Mouse (Mus musculus) limb, embryonic 15.5 days (tissue): ENCODE results near the gene Trmt44. TPM values are rescaled to one million over a fixed set of nuclear protein-coding genes. Genes with fewer than 3 reads are reported as not detected.
"Not testable (repeated sequence)": the region's sequence is repeated elsewhere in the genome, so short reads cannot be mapped to it uniquely, and the experiment has no call there.

Experiments used
- ATAC-seq: fragments of 200-750 bp; cut with Nextera tagmentation; 2 replicates; pipeline ENCODE4 v1.8.0; 2017; ENCODE audit warnings: low read depth, moderate TSS enrichment; ENCODE audit not compliant: insufficient number of reproducible peaks, low FRiP score, low TSS enrichment
- H3K27ac ChIP-seq: fragments of 300-500 bp; sonication (generic); 2 replicates; pipeline ENCODE4 v1.5.1; 2015; ENCODE audit warnings: moderate library complexity, mild to moderate bottlenecking, inconsistent platforms
- H3K27me3 ChIP-seq: fragments of 300-500 bp; sonication (generic); 2 replicates; pipeline ENCODE4 v1.6.1; 2015; ENCODE audit warnings: inconsistent platforms
- H3K36me3 ChIP-seq: fragments of 300-500 bp; sonication (generic); 2 replicates; pipeline ENCODE4 v1.6.1; 2015; ENCODE audit warnings: inconsistent platforms
- H3K4me1 ChIP-seq: fragments of 300-500 bp; sonication (generic); 2 replicates; pipeline ENCODE4 v1.6.1; 2015; ENCODE audit warnings: inconsistent platforms
- H3K4me2 ChIP-seq: fragments of 300-500 bp; sonication (generic); 2 replicates; pipeline ENCODE4 v1.6.1; 2015; ENCODE audit warnings: mild to moderate bottlenecking, inconsistent platforms
- H3K4me3 ChIP-seq: fragments of 300-500 bp; sonication (generic); 2 replicates; pipeline ENCODE4 v1.5.1; 2015; ENCODE audit warnings: mild to moderate bottlenecking, inconsistent platforms
- H3K9ac ChIP-seq: fragments of 300-500 bp; sonication (generic); 2 replicates; pipeline ENCODE4 v1.6.1; 2015; ENCODE audit warnings: inconsistent platforms
- H3K9me3 ChIP-seq: fragments of 300-500 bp; sonication (generic); 2 replicates; pipeline ENCODE4 v1.6.1; 2016; ENCODE audit warnings: inconsistent platforms
- WGBS: fragments of 180-500 bp; shearing (Covaris S2); methylation state at CpG from one replicate; pipeline ENCODE4 v1.1.7; 2015; 5-methylcytosine and 5-hydroxymethylcytosine counted together
- polyA plus RNA-seq: library from polyadenylated mRNA; unstranded; fragments of >200 nt; fragmentation: Nextera tagmentation; extraction: Ambion mirVana; gene quantifications from 2 replicates; pipeline ENCODE4 v1.2.1, GENCODE M21; 2015

Trmt44 gene
- polyA plus RNA-seq, 1 experiment from 2014 or later: 9.1 TPM

GRCm38 (mm10) chr5:35606800-35607199 lies 31.9 kb upstream of the Trmt44 start:
- H3K27me3 ChIP-seq: no peaks in the 10 kb centered on the region
- no peaks in the 10 kb centered on the region for H3K9me3 ChIP-seq
- H3K9ac ChIP-seq: no peak overlapping the region
- no peak overlapping the region for H3K4me3 ChIP-seq
- WGBS: 83% methylated on average over 7 of the region's 7 CpGs
- no peak for ATAC-seq
- no peak overlapping the region for H3K4me2 ChIP-seq
- H3K36me3 ChIP-seq: peaks cover 24% of the 10 kb centered on the region
- no peak overlapping the region for H3K27ac ChIP-seq
- H3K4me1 ChIP-seq: peaks cover 46% of the 10 kb centered on the region

GRCm38 (mm10) chr5:35605355-35605754 lies 30.5 kb upstream of the Trmt44 start:
- WGBS: 80% methylated on average over 7 of the region's 7 CpGs
- Histone ChIP-seq H3K9ac (no peak overlapping the region), H3K4me1 (peaks cover 34% of the 10 kb centered on the region), H3K4me2 (no peak overlapping the region), H3K4me3 (no peak overlapping the region), H3K27ac (no peak overlapping the region), H3K9me3 (no peaks in the 10 kb centered on the region), H3K36me3 (peaks cover 35% of the 10 kb centered on the region), H3K27me3 (no peaks in the 10 kb centered on the region)
- ATAC-seq: no peak

GRCm38 (mm10) chr5:35601526-35601925 lies 26.7 kb upstream of the Trmt44 start:
- no peak overlapping the region for H3K9ac ChIP-seq
- no peaks in the 10 kb centered on the region for H3K27me3 ChIP-seq
- no peaks in the 10 kb centered on the region for H3K9me3 ChIP-seq
- no peak for ATAC-seq
- no peaks in the 10 kb centered on the region for H3K4me1 ChIP-seq
- H3K27ac ChIP-seq: no peak overlapping the region
- H3K4me3 ChIP-seq: no peak overlapping the region
- no peak overlapping the region for H3K4me2 ChIP-seq
- WGBS: 90% methylated on average over 8 of the region's 8 CpGs
- peaks cover 65% of the 10 kb centered on the region for H3K36me3 ChIP-seq

GRCm38 (mm10) chr5:35600233-35600632 lies 25.4 kb upstream of the Trmt44 start:
- no peaks in the 10 kb centered on the region for H3K9me3 ChIP-seq
- no peaks in the 10 kb centered on the region for H3K4me1 ChIP-seq
- H3K9ac ChIP-seq: no peak overlapping the region
- no peak overlapping the region for H3K4me3 ChIP-seq
- no peak overlapping the region for H3K27ac ChIP-seq
- H3K27me3 ChIP-seq: no peaks in the 10 kb centered on the region
- ATAC-seq: no peak
- H3K36me3 ChIP-seq: peaks cover 69% of the 10 kb centered on the region
- 83% methylated on average over 11 of the region's 11 CpGs for WGBS
- H3K4me2 ChIP-seq: no peak overlapping the region

- ATAC-seq: no peak
These were observed 21.6 kb upstream of the Trmt44 start for GRCm38 (mm10) chr5:35596169-35597160.

GRCm38 (mm10) chr5:35595706-35596105 lies 20.8 kb upstream of the Trmt44 start:
- H3K9ac ChIP-seq: no peak overlapping the region
- H3K27me3 ChIP-seq: no peaks in the 10 kb centered on the region
- no peak overlapping the region for H3K27ac ChIP-seq
- H3K4me2 ChIP-seq: no peak overlapping the region
- ATAC-seq: no peak
- peaks cover 80% of the 10 kb centered on the region for H3K36me3 ChIP-seq
- H3K4me3 ChIP-seq: no peak overlapping the region
- H3K4me1 ChIP-seq: no peaks in the 10 kb centered on the region
- WGBS: 19% methylated on average over 4 of the region's 4 CpGs
- H3K9me3 ChIP-seq: no peaks in the 10 kb centered on the region

More at GRCm38 (mm10) chr5:35596169-35597160, 21.6 kb upstream of the Trmt44 start:
- Histone ChIP-seq H3K9ac (no peak overlapping the region), H3K27ac (no peak overlapping the region), H3K4me3 (no peak overlapping the region), H3K4me1 (no peaks in the 10 kb centered on the region), H3K27me3 (no peaks in the 10 kb centered on the region), H3K9me3 (no peaks in the 10 kb centered on the region), H3K4me2 (no peak overlapping the region), H3K36me3 (peaks cover 78% of the 10 kb centered on the region)
- WGBS: 85% methylated on average over 18 of the region's 18 CpGs

GRCm38 (mm10) chr5:35594768-35595167 lies 19.9 kb upstream of the Trmt44 start:
- H3K4me1 ChIP-seq: no peaks in the 10 kb centered on the region
- no peak overlapping the region for H3K9ac ChIP-seq
- no peak overlapping the region for H3K4me2 ChIP-seq
- H3K9me3 ChIP-seq: no peaks in the 10 kb centered on the region
- no peak for ATAC-seq
- WGBS: 96% methylated on average over 4 of the region's 4 CpGs
- no peak overlapping the region for H3K4me3 ChIP-seq
- H3K36me3 ChIP-seq: peaks cover 80% of the 10 kb centered on the region
- H3K27me3 ChIP-seq: no peaks in the 10 kb centered on the region
- no peak overlapping the region for H3K27ac ChIP-seq

GRCm38 (mm10) chr5:35593272-35593671 lies 18.4 kb upstream of the Trmt44 start:
- H3K9ac ChIP-seq: no peak overlapping the region
- H3K27ac ChIP-seq: no peak overlapping the region
- peaks cover 85% of the 10 kb centered on the region for H3K36me3 ChIP-seq
- H3K4me1 ChIP-seq: no peaks in the 10 kb centered on the region
- 86% methylated on average over 6 of the region's 6 CpGs for WGBS
- H3K27me3 ChIP-seq: no peaks in the 10 kb centered on the region
- no peak for ATAC-seq
- no peaks in the 10 kb centered on the region for H3K9me3 ChIP-seq
- no peak overlapping the region for H3K4me3 ChIP-seq
- H3K4me2 ChIP-seq: no peak overlapping the region

GRCm38 (mm10) chr5:35592824-35593223 lies 18.0 kb upstream of the Trmt44 start:
- H3K27me3 ChIP-seq: no peaks in the 10 kb centered on the region
- no peak overlapping the region for H3K4me3 ChIP-seq
- no peaks in the 10 kb centered on the region for H3K9me3 ChIP-seq
- H3K4me2 ChIP-seq: no peak overlapping the region
- 62% methylated on average over 4 of the region's 4 CpGs for WGBS
- no peak for ATAC-seq
- peaks cover 85% of the 10 kb centered on the region for H3K36me3 ChIP-seq
- no peak overlapping the region for H3K27ac ChIP-seq
- no peaks in the 10 kb centered on the region for H3K4me1 ChIP-seq
- H3K9ac ChIP-seq: no peak overlapping the region

GRCm38 (mm10) chr5:35592081-35592736 lies 17.3 kb upstream of the Trmt44 start:
- H3K36me3 ChIP-seq: peaks cover 82% of the 10 kb centered on the region
- ATAC-seq: no peak
- H3K4me1 ChIP-seq: no peaks in the 10 kb centered on the region
- H3K9ac ChIP-seq: no peak overlapping the region
- no peak overlapping the region for H3K4me3 ChIP-seq
- no peak overlapping the region for H3K4me2 ChIP-seq
- no peak overlapping the region for H3K27ac ChIP-seq
- no peaks in the 10 kb centered on the region for H3K27me3 ChIP-seq
- H3K9me3 ChIP-seq: no peaks in the 10 kb centered on the region
- 79% methylated on average over 21 of the region's 21 CpGs for WGBS

GRCm38 (mm10) chr5:35591497-35591896 lies 16.6 kb upstream of the Trmt44 start:
- Histone ChIP-seq H3K4me1 (no peaks in the 10 kb centered on the region), H3K4me3 (no peak overlapping the region), H3K27me3 (no peaks in the 10 kb centered on the region), H3K36me3 (peaks cover 79% of the 10 kb centered on the region), H3K9me3 (no peaks in the 10 kb centered on the region), H3K27ac (no peak overlapping the region), H3K4me2 (no peak overlapping the region), H3K9ac (no peak overlapping the region)
- WGBS: 80% methylated on average over 3 of the region's 4 CpGs
- ATAC-seq: no peak

GRCm38 (mm10) chr5:35584259-35584658 lies 9.4 kb upstream of the Trmt44 start:
- H3K9ac ChIP-seq, H3K4me3 ChIP-seq, H3K9me3 ChIP-seq, H3K27ac ChIP-seq, ATAC-seq, H3K4me2 ChIP-seq, H3K27me3 ChIP-seq: not testable (repeated sequence)
- 87% methylated on average over 2 of the region's 2 CpGs for WGBS
- peaks cover 18% of the 10 kb centered on the region for H3K36me3 ChIP-seq
- H3K4me1 ChIP-seq: peaks cover 15% of the 10 kb centered on the region
